Mouse (Mus musculus) testis, adult 2 months (tissue): ENCODE data around the gene Tmem132d. TPM values are rescaled to one million over a fixed set of nuclear protein-coding genes. Genes with fewer than 3 reads are reported as not detected.

ENCODE experiments used
- H3K27ac ChIP-seq: fragments of 200-500 bp; 2 replicates; pipeline ENCODE4 v1.5.1; 2012; ENCODE audit warnings: low read depth, low read length; ENCODE audit not compliant: control insufficient read depth, insufficient read depth
- H3K27me3 ChIP-seq: fragments of 200-500 bp; 2 replicates; pipeline ENCODE4 v1.6.1; 2012; ENCODE audit warnings: mild to moderate bottlenecking, low read length, moderate library complexity; ENCODE audit not compliant: control insufficient read depth, insufficient read depth
- H3K36me3 ChIP-seq: fragments of 200-500 bp; 2 replicates; pipeline ENCODE4 v1.6.1; 2012; ENCODE audit warnings: mild to moderate bottlenecking, low read length; ENCODE audit not compliant: control insufficient read depth, insufficient read depth
- H3K4me1 ChIP-seq: fragments of 200-500 bp; 2 replicates; pipeline ENCODE4 v1.6.1; 2012; ENCODE audit warnings: low read length; ENCODE audit not compliant: control insufficient read depth, insufficient read depth
- H3K4me3 ChIP-seq: fragments of 200-500 bp; 2 replicates; pipeline ENCODE4 v1.5.1; 2012; ENCODE audit warnings: low read depth, mild to moderate bottlenecking, low read length, moderate library complexity, mixed read lengths; ENCODE audit not compliant: control insufficient read depth
- CTCF ChIP-seq: fragments of 200-500 bp; IDR thresholded peaks from 2 replicates; pipeline ENCODE4 v1.5.1; 2012; ENCODE audit warnings: low read depth, mild to moderate bottlenecking, inconsistent platforms, low read length, moderate library complexity; ENCODE audit not compliant: control insufficient read depth, insufficient read depth, insufficient replicate concordance
- POLR2A ChIP-seq: fragments of 200-500 bp; IDR thresholded peaks from 2 replicates; pipeline ENCODE4 v1.6.1; 2012; ENCODE audit warnings: low read depth, mild to moderate bottlenecking, inconsistent platforms, low read length, moderate library complexity; ENCODE audit not compliant: control insufficient read depth
- polyA plus RNA-seq: library from polyadenylated mRNA; depleted of rRNA; stranded (reverse); fragments of >200 nt; gene quantifications from 2 replicates; pipeline ENCODE4 v1.2.3, GENCODE M21; 2012

Tmem132d gene
- polyA plus RNA-seq, 1 experiment = 0.04 TPM

DNA sequence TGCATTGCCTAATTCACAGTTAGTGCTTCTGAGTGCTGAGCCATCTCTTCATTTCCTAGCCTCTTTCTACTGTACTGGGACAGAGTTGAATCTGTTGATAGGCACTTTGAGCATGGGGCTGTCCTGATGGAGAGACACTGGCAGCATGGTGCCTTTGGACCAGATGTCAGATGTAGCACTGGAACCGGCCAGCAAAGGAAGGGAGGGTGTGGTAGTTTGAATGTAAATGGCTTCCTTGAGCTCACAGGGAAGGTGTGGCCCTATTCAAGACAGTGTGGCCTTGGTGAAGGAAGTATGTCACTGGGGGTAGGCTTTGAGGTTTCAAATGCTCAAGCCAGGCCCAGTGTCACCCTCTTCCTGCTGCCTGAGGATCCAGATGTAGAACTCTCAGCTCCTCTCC lies 602.0 kb downstream of the Tmem132d start:
- Histone ChIP-seq H3K27me3 (no peaks in the 10 kb centered on the region), H3K4me1 (no peaks in the 10 kb centered on the region), H3K36me3 (no peaks in the 10 kb centered on the region), H3K27ac (no peak overlapping the region), H3K4me3 (no peak overlapping the region)
- TF ChIP-seq CTCF = no peak

DNA sequence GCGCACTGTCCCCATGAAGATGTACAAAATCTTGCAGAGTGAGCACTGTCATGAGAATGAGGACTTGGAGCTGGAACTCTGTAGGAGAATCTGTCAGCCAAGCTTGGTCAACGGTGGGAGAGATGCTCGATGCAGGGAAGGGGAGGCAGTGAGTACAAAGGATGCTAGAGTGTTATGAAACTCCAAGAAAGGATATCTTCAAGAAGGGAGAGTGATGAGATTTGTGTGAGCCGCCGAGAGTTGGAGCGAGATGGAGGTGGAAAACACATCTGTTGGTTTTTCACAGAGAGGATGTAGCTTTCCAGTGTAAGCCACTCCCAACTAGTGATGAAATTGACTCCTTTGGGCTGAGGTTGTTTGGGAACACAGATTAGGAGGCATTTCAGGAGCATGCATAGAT lies 604.1 kb downstream of the Tmem132d start:
- Histone ChIP-seq H3K27ac (no peak overlapping the region), H3K36me3 (no peaks in the 10 kb centered on the region)
- TF ChIP-seq POLR2A = no peak
- no peak for TF ChIP-seq CTCF

DNA sequence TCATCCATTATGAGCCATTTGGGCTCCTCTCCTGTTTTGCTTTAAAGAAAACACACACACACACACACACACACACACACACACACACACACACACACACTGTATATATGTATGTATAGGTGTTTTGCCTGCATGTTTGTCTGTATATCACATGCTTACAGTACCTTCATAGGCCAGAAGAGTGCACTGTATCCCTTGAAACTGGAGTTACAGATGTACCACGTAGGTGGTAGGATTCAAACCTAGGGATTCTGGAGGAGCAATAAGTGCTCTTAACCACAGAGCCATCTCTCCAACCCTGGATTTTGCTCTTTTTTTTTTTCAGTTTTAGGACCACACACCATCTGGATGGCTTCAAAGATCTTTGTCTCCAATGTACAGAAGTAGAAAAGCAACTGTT lies 610.9 kb downstream of the Tmem132d start:
- H3K27ac ChIP-seq = no peak overlapping the region
- TF ChIP-seq POLR2A = no peak
- TF ChIP-seq CTCF = no peak
- no peaks in the 10 kb centered on the region for H3K27me3 ChIP-seq
- no peak overlapping the region for H3K4me3 ChIP-seq
- no peaks in the 10 kb centered on the region for H3K4me1 ChIP-seq
- no peaks in the 10 kb centered on the region for H3K36me3 ChIP-seq

More for the DNA sequence above, 604.1 kb downstream of the Tmem132d start:
- Histone ChIP-seq H3K4me3 (no peak overlapping the region), H3K4me1 (no peaks in the 10 kb centered on the region), H3K27me3 (no peaks in the 10 kb centered on the region)

DNA sequence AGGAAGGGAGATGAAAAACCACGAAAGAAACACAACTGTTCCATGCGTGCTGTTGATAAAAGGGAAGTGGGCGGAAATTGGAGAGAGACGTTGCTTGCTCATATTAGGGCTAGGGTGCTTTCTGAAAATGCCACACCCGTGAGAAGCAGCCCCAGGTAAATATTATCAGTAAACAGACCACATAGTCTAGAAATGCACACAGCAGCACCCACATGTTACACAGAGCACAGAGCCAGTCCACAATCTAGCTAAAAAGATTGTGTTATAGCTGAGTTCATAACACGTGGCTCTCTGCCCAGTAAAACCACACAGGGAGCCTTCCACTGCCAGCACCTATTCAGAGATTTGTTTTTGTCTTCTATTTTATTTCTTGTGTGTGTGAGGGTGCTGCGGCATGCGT lies 617.6 kb downstream of the Tmem132d start:
- no peak overlapping the region for H3K27ac ChIP-seq
- H3K27me3 ChIP-seq = no peaks in the 10 kb centered on the region
- H3K4me3 ChIP-seq = no peak overlapping the region
- TF ChIP-seq CTCF (no peak), POLR2A (no peak)
- H3K36me3 ChIP-seq = no peaks in the 10 kb centered on the region
- H3K4me1 ChIP-seq = no peaks in the 10 kb centered on the region

DNA sequence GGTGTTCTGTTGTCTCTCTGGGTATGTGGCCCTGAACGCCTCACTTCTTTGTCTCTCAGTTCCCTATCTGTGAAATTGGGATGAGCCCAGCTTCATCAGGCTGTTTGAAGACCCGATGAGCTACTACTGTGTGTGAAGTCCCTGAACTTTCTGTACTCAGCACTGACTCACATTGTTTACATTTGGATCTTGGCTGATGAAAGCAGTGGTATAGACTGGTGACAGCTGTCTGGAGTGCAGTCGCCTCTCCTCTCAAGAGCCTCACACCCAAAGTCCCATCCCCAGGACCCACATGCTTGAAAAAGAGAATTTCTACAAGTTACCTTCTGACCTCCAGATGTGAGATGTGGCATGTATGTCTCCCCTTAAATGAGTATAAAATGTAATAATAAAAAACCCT lies 625.5 kb downstream of the Tmem132d start:
- no peaks in the 10 kb centered on the region for H3K4me1 ChIP-seq
- H3K36me3 ChIP-seq = no peaks in the 10 kb centered on the region
- H3K4me3 ChIP-seq = no peak overlapping the region
- H3K27me3 ChIP-seq = no peaks in the 10 kb centered on the region
- no peak overlapping the region for H3K27ac ChIP-seq
- TF ChIP-seq POLR2A (no peak), CTCF (no peak)

DNA sequence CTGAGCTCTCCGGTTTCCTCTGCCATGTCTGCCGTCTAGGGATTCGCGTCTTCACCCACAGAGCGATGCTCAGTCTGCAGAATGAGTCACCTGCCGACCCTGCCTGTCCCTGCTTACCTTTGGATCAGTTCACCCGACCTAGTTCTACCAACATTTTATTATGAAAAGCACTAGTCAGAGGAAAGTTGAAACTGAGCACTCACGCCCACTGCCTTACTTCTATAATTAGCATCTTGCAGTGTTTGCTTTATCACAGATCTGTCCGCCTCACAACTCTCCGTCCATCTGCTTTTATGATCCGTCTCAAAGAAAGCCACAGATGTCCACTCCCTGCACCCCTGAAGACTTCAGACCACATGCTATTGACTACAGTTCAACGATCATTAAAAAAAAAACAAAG lies 626.0 kb downstream of the Tmem132d start:
- Histone ChIP-seq H3K27ac (no peak overlapping the region), H3K4me1 (no peaks in the 10 kb centered on the region), H3K36me3 (no peaks in the 10 kb centered on the region), H3K4me3 (no peak overlapping the region), H3K27me3 (no peaks in the 10 kb centered on the region)
- TF ChIP-seq CTCF = no peak

DNA sequence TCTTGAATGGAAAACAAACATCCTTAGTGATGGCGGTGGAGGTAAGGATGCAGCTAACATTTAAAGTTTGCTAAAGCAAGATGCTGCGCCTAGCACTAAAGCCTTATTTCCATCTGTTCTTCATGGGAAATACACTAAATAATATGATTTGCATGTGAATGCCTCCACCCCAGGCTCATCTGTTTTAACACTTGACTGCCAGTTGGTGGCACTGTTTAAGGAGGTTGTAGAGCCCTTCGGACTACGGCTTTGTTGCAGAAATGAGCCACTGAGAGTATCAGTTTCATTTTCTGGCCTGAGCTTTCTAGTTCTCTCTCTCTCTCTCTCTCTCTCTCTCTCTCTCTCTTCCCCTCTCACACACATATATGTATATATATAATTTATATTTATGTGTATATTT lies 632.0 kb downstream of the Tmem132d start:
- no peak overlapping the region for H3K4me3 ChIP-seq
- TF ChIP-seq POLR2A = no peak
- no peak for TF ChIP-seq CTCF
- H3K27me3 ChIP-seq = no peaks in the 10 kb centered on the region
- H3K4me1 ChIP-seq = no peaks in the 10 kb centered on the region
- H3K27ac ChIP-seq = no peak overlapping the region
- H3K36me3 ChIP-seq = no peaks in the 10 kb centered on the region

DNA sequence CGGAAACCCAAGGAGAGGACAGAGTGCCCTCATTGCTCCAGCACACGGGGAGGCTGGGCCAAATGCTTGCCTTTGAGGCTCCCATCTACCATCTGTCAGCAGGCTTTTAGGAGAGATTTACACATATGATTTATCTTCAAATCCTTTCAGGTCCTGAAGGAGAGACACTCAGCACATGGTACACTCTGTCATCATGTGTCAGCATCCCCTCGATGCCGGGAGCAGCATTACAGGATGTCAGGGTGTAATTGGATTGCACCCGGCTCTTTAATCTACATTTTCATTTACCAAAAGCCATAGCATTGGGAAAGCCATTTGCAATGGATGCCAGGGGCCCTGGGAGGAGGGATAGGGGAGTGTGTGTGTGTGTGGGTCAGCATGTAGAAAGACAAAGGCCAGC lies 651.7 kb downstream of the Tmem132d start:
- no peak overlapping the region for H3K27ac ChIP-seq
- no peaks in the 10 kb centered on the region for H3K27me3 ChIP-seq
- no peaks in the 10 kb centered on the region for H3K36me3 ChIP-seq
- H3K4me1 ChIP-seq = no peaks in the 10 kb centered on the region
- H3K4me3 ChIP-seq = no peak overlapping the region
- no peak for TF ChIP-seq CTCF
- TF ChIP-seq POLR2A = no peak
